Mouse (Mus musculus): Measurements from ENCODE around the gene Phf5a. TPM values are rescaled to one million over a fixed set of nuclear protein-coding genes. Genes with fewer than 3 reads are reported as not detected.

Phf5a gene
- polyA plus RNA-seq, 1 experiment = 23.5 TPM

DNA sequence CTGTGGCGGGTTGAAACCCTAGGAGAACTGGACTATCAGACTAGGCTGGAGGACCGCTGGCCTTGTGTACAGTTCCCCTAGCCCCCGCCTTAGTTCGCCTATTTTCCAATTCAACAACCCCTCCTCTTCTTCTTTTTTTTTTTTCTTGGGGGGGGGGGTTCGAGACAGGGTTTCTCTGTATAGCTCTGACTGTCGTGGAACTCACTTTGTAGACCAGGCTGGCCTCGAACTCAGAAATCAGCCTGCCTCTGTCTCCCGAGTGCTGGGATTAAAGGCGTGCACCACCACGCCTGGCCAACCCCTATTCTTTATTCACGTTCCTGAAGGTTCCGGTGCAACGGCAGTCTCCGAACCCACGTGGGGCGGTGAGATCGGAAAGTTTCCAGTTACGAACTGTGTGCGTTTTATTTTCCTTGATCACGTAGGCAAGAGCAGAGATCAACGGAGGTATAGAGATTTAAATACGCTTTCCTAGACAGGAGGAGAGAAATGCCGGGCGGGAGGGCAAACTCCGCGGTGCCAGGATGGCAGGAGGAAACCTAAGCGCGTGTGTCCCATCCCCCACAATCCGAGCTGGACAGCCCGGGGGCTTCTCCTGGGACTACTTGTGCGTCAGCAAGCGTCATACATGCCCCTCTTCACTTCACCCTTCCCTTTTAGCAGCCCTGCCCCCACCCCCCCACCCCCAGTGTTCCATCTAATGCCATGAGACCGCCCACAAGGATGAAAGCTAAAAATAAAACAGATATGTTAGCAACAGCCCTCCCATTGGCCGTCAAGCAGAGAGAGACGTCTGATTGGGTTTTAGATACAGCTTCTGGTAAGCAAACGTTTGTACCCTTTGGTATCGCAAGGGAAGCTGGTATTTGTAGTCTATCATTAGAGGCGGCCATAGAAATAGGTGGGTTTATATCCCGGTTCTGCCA, 12.1 kb downstream of the Phf5a start:
- H3K27me3 ChIP-seq (ENCODE audit: control insufficient read depth, insufficient read depth, low read length) = no peaks in the 10 kb centered on the region
- H3K4me3 ChIP-seq (ENCODE audit: control insufficient read depth, low read depth, low read length) = peak overlapping the region; percentile 93
- H3K27ac ChIP-seq (ENCODE audit: control insufficient read depth, insufficient read depth, low read depth, low read length) = peak overlapping the region; percentile 99
- peaks cover 29% of the 10 kb centered on the region for H3K4me1 ChIP-seq (ENCODE audit: control insufficient read depth, insufficient read depth, low read length)
- H3K36me3 ChIP-seq (ENCODE audit: control insufficient read depth, insufficient read depth, low read length) = no peaks in the 10 kb centered on the region
- TF ChIP-seq CTCF (IDR thresholded peaks at IDR 0.05; ENCODE audit: control insufficient read depth, insufficient read depth, insufficient replicate concordance, low read depth, low read length) (no peak), POLR2A (IDR thresholded peaks at IDR 0.05; ENCODE audit: control insufficient read depth, low read depth, low read length) (no peak)

DNA sequence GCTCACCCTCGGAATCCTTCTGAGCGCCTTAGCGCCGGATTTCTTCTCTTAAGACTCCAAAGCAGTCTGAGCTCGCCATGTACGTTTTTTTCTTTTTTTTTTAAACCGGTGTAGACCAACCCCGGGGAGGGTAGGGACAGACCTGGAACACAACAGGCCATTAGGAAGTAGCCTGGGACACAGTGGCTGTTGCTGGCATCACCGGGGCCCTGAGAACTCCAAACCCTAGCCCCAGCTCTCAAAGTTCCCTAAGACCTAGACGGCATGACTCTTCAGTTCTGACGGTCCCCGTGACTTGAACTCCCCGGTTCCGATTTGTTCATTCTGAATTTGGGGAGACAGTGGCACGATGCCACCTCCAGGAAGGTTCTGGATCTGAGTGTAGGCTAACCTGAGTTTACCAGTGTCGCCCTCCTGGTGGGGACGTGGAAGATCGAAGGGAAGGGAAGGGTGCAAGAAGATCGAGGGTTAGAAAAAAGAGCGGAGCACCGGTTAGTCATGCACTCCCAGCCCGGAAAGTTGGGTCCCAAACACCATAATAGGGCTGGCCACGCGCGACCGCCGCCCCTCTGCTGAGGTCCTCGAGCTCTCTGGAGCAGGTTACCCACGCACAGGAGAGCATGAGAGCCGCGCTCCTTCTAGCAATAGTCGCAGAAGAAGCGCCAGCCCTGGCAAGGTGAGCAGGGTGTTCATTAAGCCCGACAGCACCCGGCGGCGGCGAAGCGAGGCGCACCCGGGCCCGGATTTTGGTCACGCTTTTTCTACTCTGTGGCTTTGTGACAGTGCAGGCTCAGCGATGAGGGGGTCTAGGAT, 13.0 kb downstream of the Phf5a start, which contains the start of gene Tob2:
Tob2 (minus strand) TSS at position 280 of the 813 bp plus-strand sequence.
- peak within 1 kb of the TSS; percentile 93 for H3K4me3 ChIP-seq (ENCODE audit: control insufficient read depth, low read depth, low read length)
- TF ChIP-seq CTCF (IDR thresholded peaks at IDR 0.05; ENCODE audit: control insufficient read depth, insufficient read depth, insufficient replicate concordance, low read depth, low read length) (no peak), POLR2A (IDR thresholded peaks at IDR 0.05; ENCODE audit: control insufficient read depth, low read depth, low read length) (no peak; the same call in 1 of the 2 replicates)
- H3K27ac ChIP-seq (ENCODE audit: control insufficient read depth, insufficient read depth, low read depth, low read length) = peak within 1 kb of the TSS; percentile 99
- no peaks in the 10 kb centered on the region for H3K36me3 ChIP-seq (ENCODE audit: control insufficient read depth, insufficient read depth, low read length)
- peaks cover 29% of the 10 kb centered on the region for H3K4me1 ChIP-seq (ENCODE audit: control insufficient read depth, insufficient read depth, low read length)
- no peaks in the 10 kb centered on the region for H3K27me3 ChIP-seq (ENCODE audit: control insufficient read depth, insufficient read depth, low read length)

- H3K27me3 ChIP-seq (ENCODE audit: control insufficient read depth, insufficient read depth, low read length) = no peaks in the 10 kb centered on the region
- H3K27ac ChIP-seq (ENCODE audit: control insufficient read depth, insufficient read depth, low read depth, low read length) = peak overlapping the region; percentile 99
- TF ChIP-seq POLR2A (IDR thresholded peaks at IDR 0.05; ENCODE audit: control insufficient read depth, low read depth, low read length) (peak; percentile 99), CTCF (IDR thresholded peaks at IDR 0.05; ENCODE audit: control insufficient read depth, insufficient read depth, insufficient replicate concordance, low read depth, low read length) (0 out of 2 replicates have a peak, but pooled peaks have one; percentile 12)
- no peaks in the 10 kb centered on the region for H3K36me3 ChIP-seq (ENCODE audit: control insufficient read depth, insufficient read depth, low read length)
- H3K4me1 ChIP-seq (ENCODE audit: control insufficient read depth, insufficient read depth, low read length) = peaks cover 29% of the 10 kb centered on the region
- H3K4me3 ChIP-seq (ENCODE audit: control insufficient read depth, low read depth, low read length) = peak overlapping the region; percentile 93
These were observed 13.6 kb downstream of the Phf5a start for GRCm38 (mm10) chr15:81858138-81858516.

- Histone ChIP-seq H3K4me3 (ENCODE audit: control insufficient read depth, low read depth, low read length) (peak overlapping the region; percentile 93), H3K27ac (ENCODE audit: control insufficient read depth, insufficient read depth, low read depth, low read length) (peak overlapping the region; percentile 92), H3K4me1 (ENCODE audit: control insufficient read depth, insufficient read depth, low read length) (peaks cover 29% of the 10 kb centered on the region), H3K27me3 (ENCODE audit: control insufficient read depth, insufficient read depth, low read length) (no peaks in the 10 kb centered on the region), H3K36me3 (ENCODE audit: control insufficient read depth, insufficient read depth, low read length) (no peaks in the 10 kb centered on the region)
- TF ChIP-seq CTCF (IDR thresholded peaks at IDR 0.05; ENCODE audit: control insufficient read depth, insufficient read depth, insufficient replicate concordance, low read depth, low read length) (no peak), POLR2A (IDR thresholded peaks at IDR 0.05; ENCODE audit: control insufficient read depth, low read depth, low read length) (no peak)
These were observed 14.0 kb downstream of the Phf5a start for GRCm38 (mm10) chr15:81857724-81858116.

DNA sequence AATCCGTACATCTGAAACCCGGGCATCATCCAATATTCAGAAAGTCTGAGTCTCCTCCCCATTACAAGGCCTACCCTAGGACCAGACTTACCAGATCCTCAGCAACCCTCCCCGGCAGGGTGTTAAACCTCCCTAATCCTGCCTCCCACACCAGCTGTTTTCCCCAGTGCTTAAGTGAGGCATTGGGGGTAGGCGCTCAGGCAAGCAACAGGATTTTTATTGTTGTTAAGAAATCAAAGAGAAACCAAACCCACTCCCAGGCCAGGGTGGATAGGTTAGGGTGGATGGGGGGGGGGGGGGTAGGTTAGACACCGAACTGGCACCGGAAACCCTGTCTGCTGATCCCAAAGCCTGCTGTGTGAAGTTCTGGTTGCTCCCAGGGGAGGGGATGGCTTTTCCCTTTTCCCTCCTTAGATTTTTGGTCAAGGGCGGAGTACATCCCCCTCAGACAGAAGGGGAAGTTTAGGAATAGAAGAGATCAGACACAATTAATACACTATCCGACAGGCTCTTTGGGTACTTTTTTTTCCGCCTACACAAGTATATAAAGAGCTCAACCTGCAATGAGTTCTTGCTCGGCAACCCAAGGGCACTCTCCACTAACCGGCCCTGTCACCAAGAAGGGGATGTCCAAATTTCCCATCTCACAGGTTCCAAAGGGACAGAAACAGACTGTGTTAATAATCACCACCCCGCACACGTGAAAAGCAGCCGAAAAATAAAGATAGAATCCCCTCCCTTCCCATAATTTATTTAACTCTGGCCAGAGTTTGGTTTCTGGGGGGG, 14.6 kb downstream of the Phf5a start:
- TF ChIP-seq POLR2A (IDR thresholded peaks at IDR 0.05; ENCODE audit: control insufficient read depth, low read depth, low read length) = no peak
- TF ChIP-seq CTCF (IDR thresholded peaks at IDR 0.05; ENCODE audit: control insufficient read depth, insufficient read depth, insufficient replicate concordance, low read depth, low read length) = no peak
- peak overlapping the region; percentile 93 for H3K4me3 ChIP-seq (ENCODE audit: control insufficient read depth, low read depth, low read length)
- H3K27ac ChIP-seq (ENCODE audit: control insufficient read depth, insufficient read depth, low read depth, low read length) = peak overlapping the region; percentile 92
- no peaks in the 10 kb centered on the region for H3K36me3 ChIP-seq (ENCODE audit: control insufficient read depth, insufficient read depth, low read length)
- H3K4me1 ChIP-seq (ENCODE audit: control insufficient read depth, insufficient read depth, low read length) = peaks cover 29% of the 10 kb centered on the region
- no peaks in the 10 kb centered on the region for H3K27me3 ChIP-seq (ENCODE audit: control insufficient read depth, insufficient read depth, low read length)

DNA sequence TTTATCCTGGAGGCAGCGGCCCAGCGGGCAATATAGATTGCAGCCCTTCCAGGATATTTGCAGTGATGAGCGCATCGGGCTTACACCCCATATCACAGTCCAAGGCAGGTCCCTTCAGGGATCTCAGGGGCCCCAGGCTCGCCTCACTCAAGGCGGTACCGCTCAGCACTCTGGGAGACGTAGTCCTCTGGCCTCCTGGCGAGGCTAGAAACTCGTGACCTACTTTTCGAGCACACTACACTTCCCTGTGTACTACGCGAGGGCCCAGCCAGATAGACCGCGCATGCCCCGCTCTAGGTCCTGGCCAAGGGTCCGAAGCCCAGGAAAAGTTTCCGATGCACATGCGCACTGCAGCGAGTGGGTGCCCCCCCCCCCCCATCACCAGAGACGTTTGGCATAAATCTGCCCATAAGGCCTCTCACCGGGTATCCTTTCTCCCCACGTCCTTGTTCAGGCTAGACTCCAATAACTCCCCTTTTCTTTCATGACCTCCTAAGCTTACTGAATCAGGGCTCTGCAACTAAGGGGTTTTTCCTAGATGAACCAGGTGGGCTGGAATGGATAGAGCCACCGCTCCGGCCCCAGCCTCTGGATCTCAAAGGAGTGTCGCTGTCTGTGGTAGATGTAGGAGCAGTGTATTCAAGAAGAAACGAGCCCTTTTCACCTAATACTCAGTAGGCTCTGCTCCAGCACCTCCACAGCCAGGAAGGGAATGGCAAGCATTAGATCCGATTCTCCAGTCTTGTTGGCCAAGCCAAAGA, 15.5 kb downstream of the Phf5a start:
- Histone ChIP-seq H3K27me3 (ENCODE audit: control insufficient read depth, insufficient read depth, low read length) (no peaks in the 10 kb centered on the region), H3K4me3 (ENCODE audit: control insufficient read depth, low read depth, low read length) (peak overlapping the region; percentile 93), H3K4me1 (ENCODE audit: control insufficient read depth, insufficient read depth, low read length) (peaks cover 29% of the 10 kb centered on the region), H3K27ac (ENCODE audit: control insufficient read depth, insufficient read depth, low read depth, low read length) (peak overlapping the region; percentile 56), H3K36me3 (ENCODE audit: control insufficient read depth, insufficient read depth, low read length) (no peaks in the 10 kb centered on the region)
- no peak for TF ChIP-seq CTCF (IDR thresholded peaks at IDR 0.05; ENCODE audit: control insufficient read depth, insufficient read depth, insufficient replicate concordance, low read depth, low read length)
- TF ChIP-seq POLR2A (IDR thresholded peaks at IDR 0.05; ENCODE audit: control insufficient read depth, low read depth, low read length) = 0 out of 2 replicates have a peak, but pooled peaks have one; percentile 27

All from testis, adult 2 months (tissue).